In the genomic region with DNA sequence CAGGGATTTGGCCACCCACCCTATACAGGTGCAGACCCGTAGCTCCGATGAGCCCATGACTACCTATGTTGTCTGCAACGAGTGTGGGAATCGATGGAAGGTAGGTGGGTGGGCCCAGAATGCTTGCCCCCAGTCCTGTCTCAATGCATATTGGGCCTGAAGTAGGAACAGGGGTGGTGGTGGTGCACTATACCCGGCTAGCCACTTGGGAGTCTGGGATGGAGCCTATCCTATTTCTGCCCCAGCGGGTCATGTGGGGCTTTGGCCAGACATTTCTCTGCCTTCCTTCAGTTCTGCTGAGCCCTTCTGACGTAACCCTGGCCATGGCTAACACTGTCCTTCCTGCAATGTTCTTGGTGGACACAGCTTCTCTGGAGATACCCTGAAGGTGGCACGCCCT, we compare ENCODE assay signal across 27 mouse cellular contexts. TPM values are rescaled to one million over a fixed set of nuclear protein-coding genes. Genes with fewer than 3 reads are reported as not detected.
"Had no signal": no experiment of that assay in that cellular context is flagged by ENCODE, and none has a peak within 500 bp of the region (broad histone marks: within the 10 kb centered on the region; RNA-seq: fewer than 3 reads in every experiment).

No protein-coding gene starts in this region.

- H3K4me3 ChIP-seq: left cerebral cortex, adult 2 months; liver, embryonic 15.5 days; lung, embryonic 15.5 days; megakaryocyte, embryonic 14.5 days; midbrain, embryonic 10.5 days; midbrain, embryonic 13.5 days; myocyte; neural tube, embryonic 13.5 days had no signal

- H3K4me1 ChIP-seq: liver, embryonic 15.5 days had no signal

- ATAC-seq: midbrain, embryonic 13.5 days; midbrain, embryonic 16.5 days had no signal

- H3K9ac ChIP-seq: liver, embryonic 15.5 days; lung, embryonic 15.5 days; midbrain, embryonic 13.5 days; neural tube, embryonic 13.5 days had no signal

- H3K4me2 ChIP-seq: liver, embryonic 15.5 days; lung, embryonic 15.5 days; midbrain, embryonic 13.5 days; neural tube, embryonic 13.5 days had no signal

- H3K9me3 ChIP-seq: liver, embryonic 15.5 days; lung, embryonic 15.5 days; megakaryocyte, embryonic 14.5 days; midbrain, embryonic 10.5 days; midbrain, embryonic 13.5 days; neural tube, embryonic 13.5 days had no signal

- DNase-seq: kidney, adult 2 months; kidney, postnatal 10 days; kidney, postnatal 36 days; layer of hippocampus, postnatal 36 days; lung, adult 18-20 months; lung, postnatal 10 days; lung, postnatal 36 days; retina, postnatal 1 day; right cerebral cortex, postnatal 25 days; spleen, adult 18-20 months; thymus, adult 2 months; thymus, postnatal 14 days; thymus, postnatal 4 days had no signal

- H3K27ac ChIP-seq: left cerebral cortex, adult 2 months; liver, embryonic 15.5 days; lung, embryonic 15.5 days; midbrain, embryonic 10.5 days; midbrain, embryonic 13.5 days; neural tube, embryonic 13.5 days had no signal

- H3K27me3 ChIP-seq: lung, embryonic 15.5 days; midbrain, embryonic 13.5 days; neural tube, embryonic 13.5 days had no signal

RNA-seq across cellular contexts. Expression of a gene that starts 10.7 kb away (rescaled TPM):
- polyA plus RNA-seq: kidney, adult 2 months; kidney, embryonic 14.5 days; limb, embryonic 11.5 days; limb, embryonic 14.5 days; liver, adult 2 months; liver, embryonic 15.5 days; lung, embryonic 15.5 days; midbrain, embryonic 10.5 days; midbrain, embryonic 13.5 days; midbrain, embryonic 16.5 days; myocyte; neural tube, embryonic 13.5 days; stomach, embryonic 14.5 days; thymus, adult 2 months had no signal

RNA-seq across cellular contexts. Expression of a gene that starts 27.2 kb away (rescaled TPM):
- polyA plus RNA-seq: myocyte had no signal
